Mouse (Mus musculus): Measurements from ENCODE around the gene Kctd2.

DNA sequence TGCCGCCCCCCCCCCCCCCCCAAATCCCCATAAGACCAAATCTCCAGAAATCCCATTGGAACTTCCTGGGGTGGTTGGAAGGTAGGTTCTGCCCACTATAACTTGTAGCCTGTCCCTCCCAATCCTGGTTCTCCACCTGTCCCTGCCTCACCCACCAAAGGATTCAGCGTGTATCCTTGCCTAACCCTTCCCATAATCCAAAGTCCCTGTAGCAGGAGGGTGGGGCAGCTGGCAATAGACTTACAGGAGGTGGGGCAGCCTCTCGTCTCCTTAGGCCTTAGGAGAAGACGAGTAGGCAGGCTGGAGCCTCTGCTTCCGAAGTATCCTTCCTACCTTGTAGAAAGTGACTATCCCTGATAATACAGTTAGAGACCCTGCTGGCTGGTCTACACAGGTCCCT, 36.3 kb downstream of the Kctd2 start:
- no peak for TF ChIP-seq CTCF (IDR thresholded peaks at IDR 0.05; ENCODE audit: control insufficient read depth, insufficient read depth, insufficient replicate concordance, low read depth, low read length)
- no peak for TF ChIP-seq POLR2A (IDR thresholded peaks at IDR 0.05; ENCODE audit: control insufficient read depth, low read depth, low read length)
